Comparison of ENCODE assay signal across 26 mouse cellular contexts in genomic region chr19:8765562-8765961, GRCm38 (mm10). TPM values are rescaled to one million over a fixed set of nuclear protein-coding genes. Genes with fewer than 3 reads are reported as not detected.
DNase-seq lines count a peak whose midpoint lies in the region; ATAC-seq and TF ChIP-seq lines count a peak whose summit lies in the region.
"Had no signal": no experiment of that assay in that cellular context is flagged by ENCODE, and none has a peak within 500 bp of the region (broad histone marks: within the 10 kb centered on the region; RNA-seq: fewer than 3 reads in every experiment).

No protein-coding gene starts in this region.

- peaks cover 81% of the 10 kb centered on the region for H3K36me3 ChIP-seq in heart, embryonic 12.5 days
- peaks cover 68% of the 10 kb centered on the region for H3K36me3 ChIP-seq in intestine, postnatal 0 days (ENCODE audit: control insufficient read depth, insufficient read depth)
- peaks cover 37% of the 10 kb centered on the region for H3K36me3 ChIP-seq in intestine, embryonic 16.5 days (ENCODE audit: control insufficient read depth, insufficient read depth, low read length)
- peaks cover 97% of the 10 kb centered on the region for H3K36me3 ChIP-seq in megakaryocyte, embryonic 14.5 days (replicated peaks; ENCODE audit: low read length)

- H3K4me2 ChIP-seq in heart, embryonic 12.5 days = no peak overlapping the region
- no peak overlapping the region for H3K4me2 ChIP-seq in intestine, postnatal 0 days (replicated peaks; ENCODE audit: low read depth)
- H3K4me2 ChIP-seq in intestine, embryonic 16.5 days (ENCODE audit: low read depth, low read length) = no peak overlapping the region
- H3K4me2 ChIP-seq: embryonic facial prominence, embryonic 13.5 days; embryonic facial prominence, embryonic 15.5 days; forebrain, embryonic 12.5 days had no signal

- peak; percentile 90 for DNase-seq in heart, adult 11 months
- DNase-seq: adrenal gland, adult 2 months; adrenal gland, postnatal 10 days; adrenal gland, postnatal 25 days; B cell, adult 2 months; cerebellum, adult 11 months; cerebellum, adult 18-20 months; cerebellum, adult 8-10 months; cerebellum, adult 9-11 months; cerebellum, postnatal 14 days; cerebellum, postnatal 36 days; embryo, embryonic 11 days had no signal

- TF ChIP-seq CTCF in intestine, postnatal 0 days (IDR thresholded peaks at IDR 0.05; ENCODE audit: low read depth) = no peak

- no peaks in the 10 kb centered on the region for H3K9me3 ChIP-seq in heart, embryonic 12.5 days (replicated peaks)
- H3K9me3 ChIP-seq in intestine, postnatal 0 days (ENCODE audit: control insufficient read depth) = no peaks in the 10 kb centered on the region
- no peaks in the 10 kb centered on the region for H3K9me3 ChIP-seq in intestine, embryonic 16.5 days (ENCODE audit: control insufficient read depth, low read length)
- peaks cover 15% of the 10 kb centered on the region for H3K9me3 ChIP-seq in megakaryocyte, embryonic 14.5 days
- H3K9me3 ChIP-seq: embryonic facial prominence, embryonic 15.5 days had no signal

- 96% methylated on average over 9 of the region's 9 CpGs for WGBS in heart, embryonic 12.5 days
- WGBS in intestine, postnatal 0 days = 95% methylated on average over 9 of the region's 9 CpGs
- WGBS in intestine, embryonic 16.5 days = 94% methylated on average over 9 of the region's 9 CpGs

- peaks cover 4% of the 10 kb centered on the region for H3K4me1 ChIP-seq in heart, embryonic 12.5 days (replicated peaks)
- no peaks in the 10 kb centered on the region for H3K4me1 ChIP-seq in intestine, postnatal 0 days (replicated peaks; ENCODE audit: control insufficient read depth, insufficient read depth, low read length)
- no peaks in the 10 kb centered on the region for H3K4me1 ChIP-seq in intestine, embryonic 16.5 days (ENCODE audit: control insufficient read depth, insufficient read depth, low read length)
- H3K4me1 ChIP-seq in megakaryocyte, embryonic 14.5 days = peaks cover 12% of the 10 kb centered on the region

- H3K27ac ChIP-seq in heart, embryonic 12.5 days (ENCODE audit: poor library complexity, severe bottlenecking) = no peak overlapping the region
- peak overlapping the region; percentile 35; the same call in 1 of the 2 replicates for H3K27ac ChIP-seq in intestine, postnatal 0 days (ENCODE audit: low read depth, low read length)
- H3K27ac ChIP-seq in intestine, embryonic 16.5 days (ENCODE audit: low read length) = no peak overlapping the region
- H3K27ac ChIP-seq: embryonic facial prominence, embryonic 13.5 days; embryonic facial prominence, embryonic 15.5 days; forebrain, embryonic 10.5 days; forebrain, embryonic 12.5 days had no signal

- no peak overlapping the region for H3K9ac ChIP-seq in heart, embryonic 12.5 days
- no peak overlapping the region for H3K9ac ChIP-seq in intestine, postnatal 0 days (ENCODE audit: low read depth, low read length)
- H3K9ac ChIP-seq in intestine, embryonic 16.5 days (ENCODE audit: low read depth, low read length) = no peak overlapping the region
- H3K9ac ChIP-seq: embryonic facial prominence, embryonic 13.5 days; embryonic facial prominence, embryonic 15.5 days; forebrain, embryonic 12.5 days had no signal

- H3K4me3 ChIP-seq in heart, embryonic 12.5 days = no peak overlapping the region
- H3K4me3 ChIP-seq in intestine, postnatal 0 days (ENCODE audit: low read depth, low read length) = no peak overlapping the region
- H3K4me3 ChIP-seq in intestine, embryonic 16.5 days (ENCODE audit: low read length) = no peak overlapping the region
- peak overlapping the region; percentile 46 for H3K4me3 ChIP-seq in megakaryocyte, embryonic 14.5 days (replicated peaks)
- H3K4me3 ChIP-seq: embryonic facial prominence, embryonic 13.5 days; embryonic facial prominence, embryonic 15.5 days; erythroblast, embryonic 14.5 days; forebrain, embryonic 10.5 days; forebrain, embryonic 12.5 days had no signal

- no peak for ATAC-seq in heart, embryonic 12.5 days (ENCODE audit: insufficient number of reproducible peaks, low FRiP score)
- ATAC-seq in intestine, postnatal 0 days = no peak
- no peak for ATAC-seq in intestine, embryonic 16.5 days
- ATAC-seq in megakaryocyte, adult 5-6 weeks (ENCODE audit: poor library complexity, severe bottlenecking) = no peak
- ATAC-seq: CD4-positive, CD25-positive, alpha-beta regulatory T cell, adult 4 months; forebrain, embryonic 14.5 days; forebrain, embryonic 16.5 days had no signal

- no peaks in the 10 kb centered on the region for H3K27me3 ChIP-seq in heart, embryonic 12.5 days (replicated peaks)
- H3K27me3 ChIP-seq in intestine, postnatal 0 days (replicated peaks; ENCODE audit: control insufficient read depth, insufficient read depth, low read length) = no peaks in the 10 kb centered on the region
- no peaks in the 10 kb centered on the region for H3K27me3 ChIP-seq in intestine, embryonic 16.5 days (replicated peaks; ENCODE audit: control insufficient read depth, insufficient read depth, low read length)
- no peaks in the 10 kb centered on the region for H3K27me3 ChIP-seq in megakaryocyte, embryonic 14.5 days (replicated peaks)
- H3K27me3 ChIP-seq: CH12.LX; embryonic facial prominence, embryonic 13.5 days; embryonic facial prominence, embryonic 15.5 days; forebrain, embryonic 12.5 days had no signal

RNA-seq across cellular contexts. Expression of gene Tmem223, which starts 5.2 kb away (rescaled TPM):
- 145 and 146 TPM in 2 replicates for polyA plus RNA-seq in heart, embryonic 12.5 days (2016; fragmentation: Nextera tagmentation; extraction: Ambion mirVana)
- 136 and 137 TPM in 2 replicates for polyA plus RNA-seq in intestine, postnatal 0 days (2015; fragmentation: Nextera tagmentation; extraction: Ambion mirVana)
- polyA plus RNA-seq in intestine, embryonic 16.5 days (2015; fragmentation: Nextera tagmentation; extraction: Ambion mirVana) = 161 and 164 TPM in 2 replicates
- polyA plus RNA-seq in megakaryocyte, embryonic 14.5 days (2012; ENCODE audit: insufficient read depth, low replicate concordance) = 53.5 and 407 TPM in 2 replicates
- total RNA-seq in megakaryocyte, adult 5-6 weeks (2015) = 28.1 and 36.6 TPM in 2 replicates
- 11.6 and 12.0 TPM in 2 replicates for total RNA-seq in megakaryocyte, adult 5-6 weeks (2017)

RNA-seq across cellular contexts. Expression of gene Nxf1, which starts 8.7 kb away (rescaled TPM):
- 135 and 149 TPM in 2 replicates for polyA plus RNA-seq in heart, embryonic 12.5 days (2016; fragmentation: Nextera tagmentation; extraction: Ambion mirVana)
- polyA plus RNA-seq in intestine, postnatal 0 days (2015; fragmentation: Nextera tagmentation; extraction: Ambion mirVana) = 54.5 and 57.2 TPM in 2 replicates
- polyA plus RNA-seq in intestine, embryonic 16.5 days (2015; fragmentation: Nextera tagmentation; extraction: Ambion mirVana) = 133 and 137 TPM in 2 replicates
- 10.6 and 13.3 TPM in 2 replicates for polyA plus RNA-seq in megakaryocyte, embryonic 14.5 days (2012; ENCODE audit: insufficient read depth, low replicate concordance)
- total RNA-seq in megakaryocyte, adult 5-6 weeks (2015) = 257 and 292 TPM in 2 replicates
- total RNA-seq in megakaryocyte, adult 5-6 weeks (2017) = 69.7 and 76.0 TPM in 2 replicates

RNA-seq across cellular contexts. Expression of gene Tmem179b, which starts 8.7 kb away (rescaled TPM):
- 49.7 and 51.9 TPM in 2 replicates for polyA plus RNA-seq in heart, embryonic 12.5 days (2016; fragmentation: Nextera tagmentation; extraction: Ambion mirVana)
- 93.5 and 97.4 TPM in 2 replicates for polyA plus RNA-seq in intestine, postnatal 0 days (2015; fragmentation: Nextera tagmentation; extraction: Ambion mirVana)
- 110 and 120 TPM in 2 replicates for polyA plus RNA-seq in intestine, embryonic 16.5 days (2015; fragmentation: Nextera tagmentation; extraction: Ambion mirVana)
- 154 and 203 TPM in 2 replicates for polyA plus RNA-seq in megakaryocyte, embryonic 14.5 days (2012; ENCODE audit: insufficient read depth, low replicate concordance)
- 172 and 177 TPM in 2 replicates for total RNA-seq in megakaryocyte, adult 5-6 weeks (2015)
- total RNA-seq in megakaryocyte, adult 5-6 weeks (2017) = 98.4 and 108 TPM in 2 replicates

RNA-seq across cellular contexts. Expression of gene Taf6l, which starts 20.7 kb away (rescaled TPM):
- 22.5 and 23.3 TPM in 2 replicates for polyA plus RNA-seq in heart, embryonic 12.5 days (2016; fragmentation: Nextera tagmentation; extraction: Ambion mirVana)
- 12.0 and 13.2 TPM in 2 replicates for polyA plus RNA-seq in intestine, postnatal 0 days (2015; fragmentation: Nextera tagmentation; extraction: Ambion mirVana)
- 24.0 and 25.0 TPM in 2 replicates for polyA plus RNA-seq in intestine, embryonic 16.5 days (2015; fragmentation: Nextera tagmentation; extraction: Ambion mirVana)
- polyA plus RNA-seq in megakaryocyte, embryonic 14.5 days (2012; ENCODE audit: insufficient read depth, low replicate concordance) = 33.7 and 61.6 TPM in 2 replicates
- total RNA-seq in megakaryocyte, adult 5-6 weeks (2015) = 5.1 and 6.2 TPM in 2 replicates
- total RNA-seq in megakaryocyte, adult 5-6 weeks (2017) = 8.9 and 9.8 TPM in 2 replicates

RNA-seq across cellular contexts. Expression of gene Stx5a, which starts 24.3 kb away (rescaled TPM):
- polyA plus RNA-seq in heart, embryonic 12.5 days (2016; fragmentation: Nextera tagmentation; extraction: Ambion mirVana) = 86.1 and 88.1 TPM in 2 replicates
- 83.4 and 89.2 TPM in 2 replicates for polyA plus RNA-seq in intestine, postnatal 0 days (2015; fragmentation: Nextera tagmentation; extraction: Ambion mirVana)
- polyA plus RNA-seq in intestine, embryonic 16.5 days (2015; fragmentation: Nextera tagmentation; extraction: Ambion mirVana) = 120 and 124 TPM in 2 replicates
- polyA plus RNA-seq in megakaryocyte, embryonic 14.5 days (2012; ENCODE audit: insufficient read depth, low replicate concordance) = 18.8 and 39.1 TPM in 2 replicates
- 40.9 and 55.3 TPM in 2 replicates for total RNA-seq in megakaryocyte, adult 5-6 weeks (2015)
- 40.8 and 65.6 TPM in 2 replicates for total RNA-seq in megakaryocyte, adult 5-6 weeks (2017)
